Mouse (Mus musculus) myocyte (in vitro differentiated cells): ENCODE results near the gene Zfp687.
"Not testable (repeated sequence)": the region's sequence is repeated elsewhere in the genome, so short reads cannot be mapped to it uniquely, and the experiment has no call there.

Experiments used
- CEBPB ChIP-seq: IDR thresholded peaks from 2 replicates; pipeline ENCODE4 v1.6.1; 2011; ENCODE audit warnings: mild to moderate bottlenecking, moderate library complexity; ENCODE audit not compliant: poor library complexity, insufficient read depth, severe bottlenecking
- MAX ChIP-seq: IDR thresholded peaks from one replicate; pipeline ENCODE4 v1.6.1; 2011; ENCODE audit warnings: low read depth, mild to moderate bottlenecking, control low read depth
- POLR2A ChIP-seq: IDR thresholded peaks from one replicate; pipeline ENCODE4 v1.6.1; 2011; ENCODE audit warnings: low read depth, mild to moderate bottlenecking, control low read depth, moderate library complexity; ENCODE audit not compliant: insufficient read length
- TCF3 ChIP-seq: IDR thresholded peaks from one replicate; pipeline ENCODE4 v1.6.1; 2011; ENCODE audit warnings: low read depth, control low read depth; ENCODE audit not compliant: insufficient read length
- USF1 ChIP-seq: IDR thresholded peaks from one replicate; pipeline ENCODE4 v1.6.1; 2011; ENCODE audit warnings: low read depth, mild to moderate bottlenecking, control low read depth, moderate library complexity

DNA sequence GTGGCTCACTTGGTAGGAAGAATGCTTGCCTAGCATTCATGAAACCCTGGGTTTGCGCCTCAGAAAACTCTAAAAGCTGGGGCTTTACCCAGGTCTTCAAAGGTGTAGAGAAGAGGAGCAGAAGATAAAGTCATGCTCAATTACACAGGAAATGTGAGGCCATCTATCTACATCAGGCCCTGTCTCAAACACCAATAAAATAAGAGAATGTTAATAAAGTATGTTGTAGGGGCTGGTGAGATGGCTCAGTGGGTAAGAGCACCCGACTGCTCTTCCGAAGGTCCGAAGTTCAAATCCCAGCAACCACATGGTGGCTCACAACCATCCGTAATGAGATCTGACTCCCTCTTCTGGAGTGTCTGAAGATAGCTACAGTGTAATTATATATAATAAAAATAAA is 5.7 kb upstream of the Zfp687 start:
- not testable (repeated sequence) for TF ChIP-seq POLR2A, CEBPB, MAX, TCF3, USF1
